Mouse (Mus musculus): Measurements from ENCODE around the gene Ferd3l.

The Ferd3l gene

GRCm38 (mm10) chr12:33965661-33966360 is 37.6 kb downstream of the Ferd3l start:
- no peak for DNase-seq (ENCODE audit: low spot score in 2 of 2)

GRCm38 (mm10) chr12:33966490-33967415 is 38.5 kb downstream of the Ferd3l start:
- DNase-seq (ENCODE audit: low spot score in 2 of 2), result no peak

- DNase-seq (ENCODE audit: low spot score in 2 of 2), result no peak
Observed at GRCm38 (mm10) chr12:33967514-33967913, 39.3 kb downstream of the Ferd3l start.

- no peak for DNase-seq (ENCODE audit: low spot score in 2 of 2)
Observed at GRCm38 (mm10) chr12:33968041-33968897, 40.0 kb downstream of the Ferd3l start.

- DNase-seq (ENCODE audit: low spot score in 2 of 2), result no peak
Observed at GRCm38 (mm10) chr12:33968898-33969178, 40.6 kb downstream of the Ferd3l start.
